Mouse (Mus musculus) left cerebral cortex, adult 11 months (tissue): ENCODE measurements around the gene Hist1h2bj.

Source experiments
- DNase-seq: peaks from one replicate; pipeline ENCODE4 v3.0.0; 2022; ENCODE audit warnings: low spot score

Hist1h2bj gene

DNA sequence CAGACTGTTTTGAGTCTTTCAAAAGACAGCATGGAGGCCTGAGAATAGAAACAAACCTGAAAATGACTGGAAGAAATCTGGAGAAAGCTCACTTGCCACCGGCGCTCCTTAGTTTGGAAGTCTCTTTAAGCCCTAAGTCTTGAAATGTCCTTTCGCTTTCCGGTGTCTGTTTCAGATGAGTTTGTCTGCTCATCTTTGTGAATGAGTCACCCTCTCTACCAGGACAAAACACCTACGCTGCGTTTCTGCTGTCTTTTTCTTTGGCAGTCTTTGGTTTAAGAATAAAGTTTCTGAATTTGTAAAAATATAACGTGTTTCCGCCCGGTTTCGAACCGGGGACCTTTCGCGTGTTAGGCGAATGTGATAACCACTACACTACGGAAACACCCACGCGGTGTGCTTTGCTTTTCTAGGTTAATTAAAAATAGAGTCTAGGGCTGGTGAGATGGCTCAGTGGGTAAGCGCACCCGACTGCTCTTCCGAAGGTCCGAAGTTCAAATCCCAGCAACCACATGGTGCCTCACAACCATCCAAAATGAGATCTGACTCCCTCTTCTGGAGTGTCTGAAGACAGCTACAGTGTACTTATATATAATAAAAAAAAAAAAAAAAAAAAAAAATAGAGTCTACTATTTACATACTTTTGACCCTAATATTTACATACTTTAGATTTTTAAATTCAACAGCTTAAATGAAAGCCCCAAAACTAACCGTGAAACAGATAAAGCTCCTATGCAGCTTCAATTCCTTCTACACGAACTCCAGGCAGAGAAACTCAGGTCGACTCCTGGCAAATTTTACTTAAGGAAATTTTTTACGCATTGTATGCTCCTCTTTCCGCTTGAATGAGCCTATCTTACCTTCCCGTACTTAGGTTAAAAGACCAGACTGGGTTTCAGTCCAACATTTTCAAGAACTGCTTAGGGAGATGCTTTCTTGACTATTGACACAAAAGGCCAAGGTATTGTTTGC lies 27.2 kb upstream of the Hist1h2bj start:
- peak; percentile 52 for DNase-seq

DNA sequence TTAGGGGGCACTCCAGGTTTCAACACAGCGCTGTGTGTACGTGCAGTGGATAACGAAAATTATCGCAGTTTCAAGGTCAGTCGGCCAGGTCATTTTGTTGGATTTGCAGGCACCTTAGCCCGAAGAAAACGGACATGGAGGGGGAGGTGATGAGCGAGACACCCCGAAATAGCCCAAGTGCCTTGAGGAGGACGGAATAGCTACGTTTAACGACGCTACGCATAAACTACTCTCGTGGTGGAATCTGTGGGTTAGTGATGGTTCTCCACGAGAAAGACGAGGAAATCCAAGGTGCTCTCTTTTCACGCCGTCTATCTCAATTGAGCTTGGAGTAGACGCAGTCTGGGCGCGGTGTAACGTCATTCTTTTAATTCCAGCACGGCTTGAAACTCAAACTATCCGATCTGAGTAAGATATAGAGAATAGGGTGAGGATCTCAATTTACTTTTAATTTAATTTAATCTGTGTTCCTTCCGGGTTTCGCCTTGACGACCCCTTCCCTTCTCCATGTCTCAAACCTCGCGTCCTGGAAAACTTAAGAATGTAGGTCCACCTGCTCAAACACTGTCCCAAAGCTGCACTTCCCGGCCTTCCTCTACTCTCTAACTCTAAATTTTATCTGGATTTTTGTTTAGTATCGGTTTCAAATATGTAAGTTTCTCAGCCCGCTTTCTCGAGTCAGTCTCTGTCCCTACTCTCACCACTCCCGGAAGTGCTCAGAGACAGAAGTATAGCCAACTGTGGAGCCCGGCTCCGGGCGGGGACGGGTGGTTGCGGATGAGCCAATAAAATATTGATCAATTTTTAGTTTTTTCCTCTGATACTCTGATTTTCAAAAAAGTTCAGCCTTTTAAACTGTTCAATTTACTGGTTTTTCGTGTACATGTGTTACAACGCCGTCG lies 22.8 kb upstream of the Hist1h2bj start:
- DNase-seq, result no peak

DNA sequence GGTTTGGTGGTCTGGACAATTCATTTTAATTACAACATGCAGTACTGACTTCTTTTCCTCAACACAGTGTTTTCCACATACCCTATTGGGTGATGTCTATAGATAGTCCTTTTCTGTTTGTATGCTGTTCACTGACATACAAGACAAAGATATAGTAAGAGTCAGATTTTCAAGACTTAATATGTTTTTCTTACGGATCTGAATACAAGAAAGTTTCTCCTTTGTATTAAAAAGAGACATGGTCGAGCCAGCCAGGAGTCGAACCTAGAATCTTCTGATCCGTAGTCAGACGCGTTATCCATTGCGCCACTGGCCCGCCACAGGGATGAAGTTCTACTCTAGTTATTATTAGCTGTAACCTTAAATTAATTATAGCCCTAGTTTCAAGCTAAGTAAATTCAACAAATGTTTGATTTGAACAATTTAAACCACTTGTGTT lies 22.1 kb upstream of the Hist1h2bj start:
- no peak for DNase-seq

DNA sequence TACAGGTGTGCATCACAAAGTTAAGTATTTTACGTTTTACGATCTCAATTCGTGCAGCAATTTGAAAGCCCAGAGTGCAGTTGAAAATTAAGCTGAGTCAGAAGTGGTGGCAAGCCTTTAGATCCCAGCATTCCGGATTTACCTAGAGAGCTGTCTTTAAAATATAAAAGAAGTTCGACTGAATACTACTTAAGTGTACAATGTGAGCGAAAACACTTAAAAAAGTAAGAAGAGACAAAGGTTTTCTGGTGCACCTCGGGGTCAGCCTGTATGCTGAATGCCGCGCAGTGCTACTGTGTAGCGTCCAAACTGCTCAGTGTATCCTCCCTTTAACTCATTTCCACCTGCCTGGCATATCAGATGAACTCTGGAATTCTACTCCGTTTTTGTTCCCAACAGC lies 21.4 kb upstream of the Hist1h2bj start:
- DNase-seq, result no peak

DNA sequence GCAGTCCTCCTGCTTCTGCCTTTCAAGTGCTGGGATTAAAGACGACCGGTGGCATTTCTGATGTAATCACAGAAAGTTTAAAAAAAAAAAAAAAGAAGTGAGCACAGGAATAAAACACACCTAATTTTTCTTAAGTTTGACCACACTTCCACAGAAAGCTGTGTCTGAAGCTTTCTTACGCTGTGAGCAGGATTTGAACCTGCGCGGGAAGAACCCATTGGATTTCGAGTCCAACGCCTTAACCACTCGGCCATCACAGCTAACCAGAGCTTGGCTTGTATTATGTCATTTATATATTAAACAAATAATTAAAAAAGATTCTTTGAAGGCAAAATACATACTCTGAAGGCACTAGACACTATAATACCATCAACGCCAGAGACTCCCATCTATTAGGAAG lies 20.8 kb upstream of the Hist1h2bj start:
- no peak for DNase-seq

DNA sequence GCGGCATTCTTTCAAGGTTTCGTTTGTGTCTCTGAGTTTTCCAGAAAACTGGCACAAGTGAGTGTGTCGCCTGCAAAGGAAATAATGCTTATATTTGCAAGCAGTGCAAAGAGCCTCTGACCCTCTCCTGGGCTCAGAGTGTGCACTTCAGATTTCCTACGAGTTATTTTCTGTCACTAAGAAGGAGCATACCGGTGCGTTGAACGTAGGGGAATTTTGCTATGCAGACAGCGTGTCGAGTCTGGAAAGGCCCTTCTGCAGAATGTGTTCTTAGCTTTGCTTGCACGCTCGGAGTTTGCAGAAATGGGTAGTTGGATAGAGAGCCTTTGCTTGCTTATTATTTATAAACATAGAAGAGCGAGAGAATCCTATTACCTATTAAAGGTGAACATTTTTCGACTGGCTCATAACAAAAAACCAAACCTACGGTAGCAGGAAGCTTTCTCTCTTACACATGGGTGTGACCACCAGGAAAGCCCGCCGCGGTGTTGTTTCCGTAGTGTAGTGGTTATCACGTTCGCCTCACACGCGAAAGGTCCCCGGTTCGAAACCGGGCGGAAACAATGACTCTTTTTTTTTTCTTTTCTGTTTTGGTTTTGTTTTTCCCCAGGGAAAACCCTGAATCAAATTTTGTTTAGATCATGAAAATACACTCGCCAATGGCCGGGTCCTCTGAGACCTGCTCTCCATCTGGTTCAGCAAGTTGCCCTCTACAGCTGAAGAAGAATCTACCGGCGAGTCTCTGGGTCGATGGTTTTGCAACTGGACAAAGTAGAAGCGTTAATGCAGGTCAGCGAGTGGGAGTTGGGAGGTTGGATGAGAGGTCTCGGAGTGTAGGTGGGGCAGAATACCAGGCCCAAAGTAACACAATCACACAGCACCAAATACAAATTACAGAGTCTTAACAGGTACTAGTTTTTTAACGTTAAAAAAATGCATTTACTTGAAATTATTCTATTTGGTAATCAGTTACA lies 16.7 kb upstream of the Hist1h2bj start:
- peak; percentile 54 for DNase-seq

DNA sequence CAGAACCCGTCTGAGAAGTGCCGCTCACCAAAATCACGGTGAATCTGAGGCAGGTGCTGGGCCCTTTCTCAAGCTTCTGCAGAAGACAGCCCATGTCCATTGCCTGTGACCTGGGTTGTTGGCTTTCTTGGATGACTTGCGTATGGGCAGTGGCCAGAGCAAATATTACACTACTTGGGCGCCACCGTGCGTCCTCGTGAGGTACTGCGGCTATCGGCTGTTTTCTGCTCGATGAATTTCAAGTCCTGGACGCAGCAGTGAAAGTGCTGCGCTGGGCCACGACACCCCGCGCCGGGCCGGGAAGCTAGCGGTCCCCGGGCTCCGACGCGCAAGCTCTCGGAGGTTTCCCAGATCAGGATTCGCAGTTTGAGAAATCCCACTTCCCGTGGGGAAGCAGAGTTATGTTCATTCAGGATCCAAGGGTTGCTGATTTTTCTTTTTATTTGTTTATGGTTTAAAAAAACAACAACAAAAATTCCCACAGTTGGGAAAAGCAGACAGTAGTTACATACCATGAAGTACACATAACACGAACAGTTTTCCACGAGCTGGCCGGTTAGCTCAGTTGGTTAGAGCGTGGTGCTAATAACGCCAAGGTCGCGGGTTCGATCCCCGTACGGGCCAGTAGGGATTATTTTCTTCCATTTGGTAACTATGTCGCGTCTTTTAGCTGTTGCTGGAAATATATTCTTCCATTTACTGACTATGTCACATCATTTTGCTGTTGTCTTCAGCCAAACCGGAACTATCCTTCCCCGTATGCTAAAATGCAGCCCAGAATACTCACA lies 14.1 kb upstream of the Hist1h2bj start:
- DNase-seq, result peak; percentile 84

DNA sequence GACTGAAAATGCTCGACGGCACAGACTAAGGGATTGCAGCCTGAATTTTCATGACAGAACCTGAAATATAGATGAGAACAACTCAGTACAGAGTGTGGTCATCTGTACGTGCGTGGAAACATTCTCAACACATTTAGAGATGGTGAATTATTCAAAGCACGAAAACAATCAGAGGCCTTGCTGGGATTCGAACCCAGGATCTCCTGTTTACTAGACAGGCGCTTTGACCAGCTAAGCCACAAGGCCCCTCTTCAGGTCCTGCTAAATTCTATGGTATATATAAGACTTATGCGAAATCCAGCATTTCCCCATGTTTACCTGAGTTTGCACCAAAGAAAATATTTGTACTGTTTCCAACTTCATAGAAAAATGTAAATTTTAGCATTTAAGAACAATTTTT lies 13.1 kb upstream of the Hist1h2bj start:
- no peak for DNase-seq

DNA sequence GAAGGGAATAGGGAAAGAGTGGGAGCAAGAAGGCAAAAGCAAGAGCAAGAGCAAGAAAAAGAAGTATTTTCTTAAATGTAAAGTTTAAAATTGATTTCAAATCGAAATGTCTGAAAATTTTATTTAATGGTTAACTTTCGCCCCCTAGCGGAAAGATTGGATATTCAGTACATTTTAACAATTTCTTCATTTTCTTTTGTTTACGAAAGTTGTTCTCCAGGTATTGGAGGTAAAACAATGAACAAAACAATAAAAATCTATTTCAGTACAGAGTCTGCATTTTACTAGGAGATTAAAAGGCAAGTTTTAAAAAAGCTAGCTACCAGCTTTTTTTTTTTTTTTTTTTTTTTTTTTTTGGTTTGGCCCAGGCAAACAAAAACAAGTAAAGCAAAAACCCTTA lies 12.5 kb upstream of the Hist1h2bj start:
- no peak for DNase-seq

DNA sequence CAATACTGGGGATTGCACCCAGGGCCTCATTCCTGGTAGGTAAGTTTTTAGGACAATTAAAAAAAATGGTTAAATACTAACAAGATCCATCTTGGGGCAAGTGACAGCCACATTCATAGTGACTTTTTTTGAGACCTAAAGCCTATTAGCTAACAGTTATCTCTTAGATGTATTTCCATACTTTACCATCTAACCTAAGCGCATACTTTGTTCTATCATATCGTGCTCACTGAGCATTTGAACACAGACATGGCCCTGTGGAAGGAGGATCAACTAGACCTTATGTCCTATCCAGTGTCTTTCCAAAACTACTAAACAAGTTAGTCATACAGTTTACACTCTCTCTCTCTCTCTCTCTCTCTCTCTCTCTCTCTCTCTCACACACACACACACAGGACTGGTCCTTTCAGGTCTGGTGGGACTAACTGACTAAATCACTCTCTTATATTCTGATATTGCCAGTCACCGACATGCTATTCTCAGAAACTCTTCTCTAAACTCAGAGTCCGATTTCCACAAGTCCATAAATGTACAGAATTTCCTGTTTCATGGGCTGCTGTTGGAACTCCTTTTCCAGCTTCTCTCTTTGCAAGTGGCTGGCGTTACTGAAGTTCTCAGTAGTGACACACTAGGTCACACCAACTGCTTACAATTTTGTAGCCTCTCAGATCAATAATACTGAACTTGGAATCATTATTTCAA lies 9.1 kb upstream of the Hist1h2bj start:
- DNase-seq, result no peak

DNA sequence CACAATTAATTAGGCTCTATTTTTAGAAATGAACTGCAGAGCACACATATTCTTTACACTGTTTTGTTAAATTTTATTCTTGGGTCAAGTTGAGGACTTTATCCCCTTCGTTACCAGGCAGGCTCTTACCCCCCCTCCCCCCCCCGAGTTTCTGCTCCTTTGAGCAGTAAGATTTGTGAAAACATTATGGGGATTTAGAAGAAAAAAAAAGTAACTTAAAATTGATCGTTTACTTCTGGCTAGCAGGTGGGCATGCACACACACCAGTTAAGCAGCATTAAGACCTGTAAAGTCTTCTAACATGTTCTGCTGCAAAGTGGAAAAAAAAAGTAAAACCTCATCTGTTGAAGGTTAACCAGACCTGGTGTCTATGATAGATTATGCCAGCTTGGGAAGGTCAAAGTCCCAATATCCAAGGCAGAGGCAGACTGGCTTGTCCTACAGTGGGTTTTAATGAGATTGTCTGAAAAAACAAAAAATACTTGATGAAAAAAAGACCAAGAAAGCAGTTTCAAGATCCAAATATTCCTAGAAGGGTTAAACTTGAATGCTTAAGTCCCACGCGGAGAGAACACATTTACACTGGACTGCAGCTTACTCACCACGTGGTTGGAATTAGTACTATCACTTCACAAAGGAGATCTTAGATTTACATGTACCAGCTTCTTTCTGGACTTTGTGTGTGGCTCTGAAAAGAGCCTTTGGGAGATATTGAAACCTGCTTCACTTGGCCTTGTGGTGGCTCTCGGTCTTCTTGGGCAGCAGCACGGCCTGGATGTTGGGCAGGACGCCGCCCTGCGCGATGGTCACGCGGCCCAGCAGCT lies 8.4 kb upstream of the Hist1h2bj start:
- DNase-seq, result no peak

DNA sequence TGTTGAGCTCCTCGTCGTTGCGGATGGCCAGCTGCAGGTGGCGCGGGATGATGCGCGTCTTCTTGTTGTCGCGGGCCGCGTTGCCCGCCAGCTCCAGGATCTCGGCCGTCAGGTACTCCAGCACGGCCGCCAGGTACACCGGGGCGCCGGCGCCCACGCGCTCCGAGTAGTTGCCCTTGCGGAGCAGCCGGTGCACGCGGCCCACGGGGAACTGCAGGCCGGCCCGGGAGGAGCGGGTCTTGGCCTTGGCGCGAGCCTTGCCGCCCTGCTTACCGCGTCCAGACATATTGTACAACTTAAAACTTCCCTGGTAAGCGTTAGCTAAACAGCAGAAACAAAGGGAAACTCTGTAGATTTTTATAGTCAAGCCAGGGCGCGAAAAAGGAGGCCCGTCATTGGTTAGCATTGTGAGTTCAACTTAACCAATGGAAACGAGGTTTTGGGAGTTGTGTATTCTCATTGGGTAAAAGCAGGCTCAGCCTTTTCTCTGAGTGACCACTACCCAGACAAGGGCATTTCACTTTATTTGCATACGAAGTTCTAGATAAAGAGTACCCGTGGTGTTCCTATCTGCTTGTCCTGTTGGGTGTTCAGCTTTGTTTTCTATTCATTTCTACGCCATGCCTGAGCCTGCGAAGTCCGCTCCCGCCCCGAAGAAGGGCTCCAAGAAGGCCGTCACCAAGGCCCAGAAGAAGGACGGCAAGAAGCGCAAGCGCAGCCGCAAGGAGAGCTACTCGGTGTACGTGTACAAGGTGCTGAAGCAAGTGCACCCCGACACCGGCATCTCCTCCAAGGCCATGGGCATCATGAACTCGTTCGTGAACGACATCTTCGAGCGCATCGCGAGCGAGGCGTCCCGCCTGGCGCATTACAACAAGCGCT lies 7.5 kb upstream of the Hist1h2bj start, which contains the start of the genes Hist1h2ah and Hist1h2bk:
Gene Hist1h2ah (minus strand): TSS at position 302 of the 882 bp plus-strand sequence.
Gene Hist1h2bk (plus strand): TSS at position 604 of the 882 bp plus-strand sequence.
- peak; percentile 91 for DNase-seq

DNA sequence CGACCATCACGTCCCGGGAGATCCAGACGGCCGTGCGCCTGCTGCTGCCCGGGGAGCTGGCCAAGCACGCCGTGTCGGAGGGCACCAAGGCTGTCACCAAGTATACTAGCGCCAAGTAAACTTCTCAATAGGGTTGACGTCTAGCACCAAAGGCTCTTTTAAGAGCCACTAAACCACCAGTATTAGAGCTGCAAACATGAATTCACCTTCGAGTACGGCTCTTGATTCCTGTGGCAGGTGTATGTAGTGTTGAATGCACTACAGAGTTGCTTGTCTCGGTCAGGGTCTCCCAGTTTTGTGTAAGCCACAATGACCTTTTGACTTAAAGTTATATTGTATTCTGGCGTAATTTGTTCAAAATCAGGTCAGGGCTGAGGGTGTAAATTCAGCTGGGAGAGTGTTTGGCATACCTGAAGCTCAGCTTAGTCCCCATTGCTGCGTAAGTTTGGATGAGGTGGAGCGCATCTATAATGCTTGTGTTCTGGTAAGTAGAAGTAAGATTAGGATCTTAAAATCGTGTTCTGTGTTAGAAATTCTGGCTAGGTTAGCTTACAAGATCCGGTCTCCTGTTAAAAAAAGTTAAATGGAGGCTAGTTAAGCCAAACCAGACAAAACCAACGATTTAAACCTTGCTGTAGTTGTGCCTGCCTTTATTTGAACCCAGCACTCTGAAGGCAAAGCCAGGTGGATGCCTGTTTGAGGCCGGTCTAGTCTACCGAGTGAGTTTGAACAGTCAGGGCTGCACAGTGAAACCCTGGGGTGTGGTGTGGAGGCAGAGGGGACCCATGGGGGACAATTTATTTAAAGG lies 6.7 kb upstream of the Hist1h2bj start:
- DNase-seq, result no peak

DNA sequence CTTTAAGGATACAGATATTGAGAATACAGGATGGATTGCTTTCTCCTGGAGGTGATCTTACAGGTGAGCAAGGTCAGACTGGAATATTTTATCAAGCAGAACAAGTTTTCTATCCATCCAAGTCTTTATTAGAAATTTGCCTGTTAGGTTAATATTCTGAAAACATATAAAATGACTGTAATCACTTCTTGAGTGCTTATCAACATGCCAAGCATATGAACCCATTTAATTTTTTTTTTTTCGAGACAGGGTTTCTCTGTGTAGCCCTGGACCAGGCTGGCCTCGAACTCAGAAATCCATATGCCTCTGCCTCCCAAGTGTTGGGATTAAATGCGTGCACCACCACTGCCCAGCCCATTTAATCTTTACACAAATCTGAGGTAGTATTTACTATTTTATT lies 6.0 kb upstream of the Hist1h2bj start:
- no peak for DNase-seq

DNA sequence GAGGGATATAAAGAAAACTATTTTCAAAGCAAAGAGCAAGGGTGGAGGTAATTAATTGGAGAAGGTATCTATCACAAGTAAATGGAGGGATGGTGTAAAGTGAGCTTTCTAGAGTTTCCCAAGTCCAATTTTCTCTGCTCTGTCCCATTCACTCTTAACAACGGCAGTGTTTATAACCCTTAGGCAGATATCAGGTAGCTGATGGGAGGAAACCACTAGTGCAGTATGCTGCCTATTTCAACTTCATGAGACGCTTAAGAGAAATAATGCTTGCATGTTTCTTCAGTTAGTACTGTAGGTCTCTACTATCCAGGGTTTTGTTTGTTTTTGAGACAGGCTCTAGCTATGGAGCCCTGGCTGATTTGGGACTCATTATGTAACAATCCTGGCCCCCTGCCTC lies 5.6 kb upstream of the Hist1h2bj start:
- no peak for DNase-seq

DNA sequence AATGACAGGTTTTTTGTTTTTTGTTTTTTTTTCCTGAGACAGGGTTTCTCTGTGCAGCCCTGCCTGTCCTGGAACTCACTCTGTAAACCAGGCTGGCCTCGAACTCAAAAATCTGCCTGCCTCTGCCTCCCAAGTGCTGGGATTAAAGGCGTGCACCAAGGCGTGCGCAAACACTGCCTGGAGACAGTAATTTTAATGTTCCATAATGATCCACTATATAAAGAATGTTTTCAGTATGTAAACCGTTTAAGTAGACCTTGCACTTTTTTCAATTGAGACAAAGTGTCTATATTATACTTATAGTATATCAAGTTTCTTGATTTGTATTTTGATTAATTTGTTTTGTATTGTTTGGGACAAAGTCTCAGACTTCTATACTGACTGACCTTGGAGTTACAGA lies 3.6 kb upstream of the Hist1h2bj start:
- DNase-seq, result no peak

DNA sequence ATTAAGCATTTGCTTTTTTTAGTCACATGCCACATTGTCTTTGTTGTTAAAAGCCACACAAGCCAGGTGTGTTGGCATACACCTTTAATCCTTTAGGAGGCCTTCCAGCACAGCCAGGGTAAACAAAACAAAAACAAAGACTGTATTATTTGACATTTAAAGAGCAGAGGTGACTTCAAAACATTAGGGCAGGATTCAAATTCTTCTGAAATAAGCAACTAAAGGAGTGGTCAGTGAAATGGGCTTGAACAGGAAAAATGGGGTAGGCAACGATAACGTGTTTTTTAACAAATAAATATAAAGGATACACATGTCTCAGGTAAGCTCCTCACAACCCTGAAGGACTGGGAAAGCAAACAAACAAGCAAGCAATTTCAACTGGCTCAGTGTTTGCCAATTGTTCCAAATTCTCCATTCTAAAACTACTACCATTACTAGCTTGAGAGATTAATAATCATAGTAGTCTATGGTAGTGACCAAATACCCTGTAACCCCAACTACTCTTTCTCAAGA lies 3.0 kb upstream of the Hist1h2bj start:
- no peak for DNase-seq
